Mouse (Mus musculus) forelimb bud, embryonic 11.5 days (tissue): ENCODE measurements around the gene Cd300lg.

ENCODE experiments used
- DNase-seq: peaks from one replicate; pipeline ENCODE4 v3.0.0-alpha.2; 2012; ENCODE audit warnings: low read depth, low spot score

Cd300lg gene

GRCm38 (mm10) chr11:102051954-102052353 is 10.6 kb downstream of the Cd300lg start:
- DNase-seq, result no peak

- no peak for DNase-seq
Measured at GRCm38 (mm10) chr11:102052697-102053096, 11.4 kb downstream of the Cd300lg start.

GRCm38 (mm10) chr11:102053183-102053582 is 11.9 kb downstream of the Cd300lg start:
- no peak for DNase-seq

GRCm38 (mm10) chr11:102053847-102054246 is 12.5 kb downstream of the Cd300lg start:
- peak; percentile 52 for DNase-seq

- peak; percentile 76 for DNase-seq
Measured at GRCm38 (mm10) chr11:102061236-102061940, 20.1 kb downstream of the Cd300lg start.

GRCm38 (mm10) chr11:102061941-102062473 is 20.7 kb downstream of the Cd300lg start:
- DNase-seq, result no peak

GRCm38 (mm10) chr11:102063076-102063475 is 21.8 kb downstream of the Cd300lg start:
- no peak for DNase-seq

GRCm38 (mm10) chr11:102068969-102069368 is 27.7 kb downstream of the Cd300lg start:
- no peak for DNase-seq

- no peak for DNase-seq
Measured at GRCm38 (mm10) chr11:102069633-102070032, 28.3 kb downstream of the Cd300lg start.

GRCm38 (mm10) chr11:102070426-102070825 is 29.1 kb downstream of the Cd300lg start:
- no peak for DNase-seq

GRCm38 (mm10) chr11:102072729-102073128 is 31.4 kb downstream of the Cd300lg start:
- no peak for DNase-seq

GRCm38 (mm10) chr11:102073722-102074121 is 32.4 kb downstream of the Cd300lg start:
- no peak for DNase-seq

GRCm38 (mm10) chr11:102082322-102082721 is 41.0 kb downstream of the Cd300lg start:
- DNase-seq, result peak; percentile 84

- DNase-seq, result no peak
Measured at GRCm38 (mm10) chr11:102083193-102083592, 41.9 kb downstream of the Cd300lg start.

GRCm38 (mm10) chr11:102084159-102084558 is 42.9 kb downstream of the Cd300lg start:
- DNase-seq, result no peak

GRCm38 (mm10) chr11:102086331-102086730 is 45.0 kb downstream of the Cd300lg start:
- DNase-seq, result no peak

GRCm38 (mm10) chr11:102087081-102087751 is 45.9 kb downstream of the Cd300lg start:
- DNase-seq, result peak; percentile 80

GRCm38 (mm10) chr11:102087931-102088898 is 46.9 kb downstream of the Cd300lg start, which contains the start of gene Mpp2:
Mpp2 (minus strand) TSS chr11:102088515.
- peak; percentile 88 for DNase-seq

- peak; percentile 88 for DNase-seq
Measured at GRCm38 (mm10) chr11:102089088-102089808, 47.9 kb downstream of the Cd300lg start.

- no peak for DNase-seq
Measured at GRCm38 (mm10) chr11:102095676-102096075, 54.4 kb downstream of the Cd300lg start.

- DNase-seq, result no peak
Measured at GRCm38 (mm10) chr11:102096446-102096845, 55.1 kb downstream of the Cd300lg start.
